Mouse (Mus musculus): ENCODE results near the gene Vps35. TPM values are rescaled to one million over a fixed set of nuclear protein-coding genes. Genes with fewer than 3 reads are reported as not detected.

The Vps35 gene
- polyA plus RNA-seq (2015; fragmentation: Nextera tagmentation; extraction: Ambion mirVana): 103 and 107 TPM in 2 replicates

DNA sequence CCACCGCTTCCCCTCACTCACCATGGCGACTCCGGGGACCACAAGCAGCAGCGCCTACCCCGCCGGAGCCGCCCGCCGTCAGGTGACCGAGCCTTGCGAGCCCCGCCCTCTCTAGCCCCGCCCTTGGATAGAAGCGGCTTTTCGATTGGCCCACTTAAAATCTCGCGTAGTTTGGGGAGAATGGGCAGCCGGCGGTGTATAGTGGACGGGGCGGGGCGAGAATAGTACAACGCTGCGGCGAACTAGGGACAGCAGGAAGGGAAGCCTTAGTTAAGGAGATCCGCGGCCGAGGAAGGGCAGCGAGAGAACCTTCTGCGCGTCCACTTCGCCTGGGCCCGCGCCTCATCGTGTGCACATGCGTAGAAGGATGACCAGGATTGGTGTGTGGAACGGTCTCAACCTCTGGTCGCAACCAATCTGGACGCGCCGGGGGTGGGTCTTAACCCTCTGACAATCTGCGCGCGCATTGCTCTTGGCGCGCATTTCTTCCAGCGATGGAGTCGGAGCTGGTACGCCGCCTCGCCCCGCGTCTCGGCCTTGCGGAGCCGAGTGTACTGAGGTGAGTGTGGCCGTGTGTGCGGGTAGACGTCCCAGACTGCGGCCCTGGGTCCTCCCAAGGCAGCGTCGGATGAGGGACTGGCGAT, at the start of gene Vps35, which contains the start of gene Orc6:
Gene Vps35, minus strand, starts transcription at position 369 of the 644 bp plus-strand sequence.
Gene Orc6, plus strand, starts transcription at position 199 of the 644 bp plus-strand sequence.
- ATAC-seq (ENCODE audit: extremely low read depth, insufficient number of reproducible peaks, low FRiP score, low TSS enrichment): peak; percentile 95
- under 1% methylated on average over 63 of the region's 63 CpGs for WGBS
- H3K9me3 ChIP-seq: no peaks in the 10 kb centered on the region

DNA sequence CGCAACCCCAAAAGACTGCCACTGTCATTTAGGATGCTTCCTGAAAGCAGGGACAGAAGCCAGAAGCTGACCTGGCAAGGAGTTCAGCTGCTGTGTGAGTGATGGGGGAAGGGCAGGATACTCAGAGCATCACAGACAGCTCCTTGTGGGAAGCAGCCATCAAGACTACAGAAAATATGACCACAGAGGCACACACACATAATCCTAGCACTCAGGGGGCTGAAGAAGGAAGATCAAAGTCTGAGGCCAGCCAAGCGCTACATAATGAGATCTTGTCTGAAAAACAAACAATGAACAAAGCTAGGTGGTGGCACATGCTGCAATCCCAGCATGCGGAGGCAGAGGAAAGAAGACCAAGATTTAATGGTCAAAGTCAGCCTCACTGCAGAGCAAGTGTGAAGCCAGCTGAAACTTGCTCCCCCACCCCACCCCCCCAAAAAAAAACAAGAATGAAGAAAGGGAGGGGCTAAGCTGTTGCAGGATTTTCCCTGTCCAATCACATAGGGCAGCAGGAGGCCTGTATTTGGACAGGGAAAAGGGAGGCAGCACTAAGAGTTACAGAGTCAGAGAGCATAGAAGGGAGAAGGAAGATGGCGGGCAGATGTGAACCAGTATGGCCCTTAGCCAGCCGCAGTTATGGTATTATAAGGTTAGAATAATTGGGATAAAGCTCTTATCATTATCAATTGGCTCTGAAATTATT, 40.4 kb upstream of the Vps35 start:
- ATAC-seq (ENCODE audit: extremely low read depth, insufficient number of reproducible peaks, low FRiP score, low TSS enrichment): no peak
- 74% methylated on average over 5 of the region's 5 CpGs for WGBS
- no peak overlapping the region for H3K27ac ChIP-seq (replicated peaks)
- no peak overlapping the region for H3K4me3 ChIP-seq
- H3K9me3 ChIP-seq: no peaks in the 10 kb centered on the region
- no peak overlapping the region for H3K9ac ChIP-seq
- no peaks in the 10 kb centered on the region for H3K4me1 ChIP-seq
- peaks cover 81% of the 10 kb centered on the region for H3K36me3 ChIP-seq
- no peaks in the 10 kb centered on the region for H3K27me3 ChIP-seq (replicated peaks)
- H3K4me2 ChIP-seq: no peak overlapping the region

More for the DNA sequence above, at the start of gene Vps35, which contains the start of gene Orc6:
- peak within 1 kb of the TSS; percentile 98 for H3K27ac ChIP-seq (replicated peaks)
- H3K4me1 ChIP-seq: peaks cover 38% of the 10 kb centered on the region
- H3K4me2 ChIP-seq: peak within 1 kb of the TSS; percentile 86
- peaks cover 35% of the 10 kb centered on the region for H3K36me3 ChIP-seq
- H3K4me3 ChIP-seq: peak within 1 kb of the TSS; percentile 97
- peak within 1 kb of the TSS; percentile 94 for H3K9ac ChIP-seq
- H3K27me3 ChIP-seq (replicated peaks): no peaks in the 10 kb centered on the region

GRCm38 (mm10) chr8:85337681-85338080, 38.1 kb upstream of the Vps35 start:
- no peaks in the 10 kb centered on the region for H3K27me3 ChIP-seq (replicated peaks)
- ATAC-seq (ENCODE audit: extremely low read depth, insufficient number of reproducible peaks, low FRiP score, low TSS enrichment): no peak
- H3K9me3 ChIP-seq: no peaks in the 10 kb centered on the region
- H3K4me2 ChIP-seq: no peak overlapping the region
- no peak overlapping the region for H3K9ac ChIP-seq
- WGBS: 66% methylated on average over 4 of the region's 4 CpGs
- H3K4me1 ChIP-seq: no peaks in the 10 kb centered on the region
- no peak overlapping the region for H3K27ac ChIP-seq (replicated peaks)
- peaks cover 92% of the 10 kb centered on the region for H3K36me3 ChIP-seq
- H3K4me3 ChIP-seq: no peak overlapping the region

GRCm38 (mm10) chr8:85336211-85336933, 36.8 kb upstream of the Vps35 start:
- no peak overlapping the region for H3K4me2 ChIP-seq
- H3K9ac ChIP-seq: no peak overlapping the region
- H3K4me3 ChIP-seq: no peak overlapping the region
- 70% methylated on average over 6 of the region's 6 CpGs for WGBS
- no peak overlapping the region for H3K27ac ChIP-seq (replicated peaks)
- no peaks in the 10 kb centered on the region for H3K27me3 ChIP-seq (replicated peaks)
- no peaks in the 10 kb centered on the region for H3K9me3 ChIP-seq
- no peaks in the 10 kb centered on the region for H3K4me1 ChIP-seq
- peaks cover 92% of the 10 kb centered on the region for H3K36me3 ChIP-seq
- ATAC-seq (ENCODE audit: extremely low read depth, insufficient number of reproducible peaks, low FRiP score, low TSS enrichment): no peak

DNA sequence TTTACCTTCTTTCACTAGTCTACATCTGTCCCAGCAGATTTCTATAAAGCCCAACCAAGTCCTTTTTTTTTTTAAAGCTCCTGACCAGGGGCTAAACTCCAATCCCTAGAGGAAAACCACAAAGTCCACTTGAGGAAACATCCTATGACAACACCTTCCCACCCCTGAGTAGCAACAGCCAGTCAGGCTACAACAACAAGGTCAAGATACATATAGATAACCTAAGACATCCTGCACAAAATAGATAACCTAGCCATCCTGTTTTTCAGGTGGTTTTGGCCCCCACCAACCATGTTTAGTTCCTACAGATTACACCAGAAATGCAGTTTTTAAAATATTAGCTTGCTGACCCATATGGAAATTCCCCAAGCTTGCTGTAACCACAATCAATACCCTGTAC, 35.5 kb upstream of the Vps35 start:
- Histone ChIP-seq H3K9me3 (no peaks in the 10 kb centered on the region), H3K4me1 (no peaks in the 10 kb centered on the region), H3K27me3 (replicated peaks) (no peaks in the 10 kb centered on the region), H3K4me3 (no peak overlapping the region), H3K9ac (no peak overlapping the region), H3K36me3 (peaks cover 92% of the 10 kb centered on the region), H3K4me2 (no peak overlapping the region), H3K27ac (replicated peaks) (no peak overlapping the region)
- ATAC-seq (ENCODE audit: extremely low read depth, insufficient number of reproducible peaks, low FRiP score, low TSS enrichment): no peak

DNA sequence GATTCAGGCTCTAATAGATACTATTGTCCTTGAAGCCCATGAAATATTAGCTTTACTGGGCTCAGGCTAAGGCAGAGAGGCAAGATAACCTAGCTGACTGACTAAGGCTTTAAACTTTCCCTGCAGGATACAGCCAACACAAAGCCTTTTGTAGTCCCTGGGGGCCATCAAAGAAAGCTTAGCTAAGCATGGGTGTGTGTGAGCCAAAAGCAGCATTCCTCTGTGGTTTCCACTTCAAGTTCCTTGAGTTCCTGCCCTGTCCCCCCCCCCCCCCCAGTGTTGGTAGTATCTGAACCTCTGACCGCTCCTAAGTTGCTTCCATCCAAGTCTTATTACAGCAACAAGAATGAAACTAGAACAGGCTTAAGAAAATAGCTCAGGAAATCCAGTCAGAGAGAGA, 29.9 kb upstream of the Vps35 start:
- Histone ChIP-seq H3K9me3 (no peaks in the 10 kb centered on the region), H3K27ac (replicated peaks) (no peak overlapping the region), H3K4me3 (no peak overlapping the region), H3K4me2 (no peak overlapping the region), H3K27me3 (replicated peaks) (no peaks in the 10 kb centered on the region), H3K36me3 (peaks cover 93% of the 10 kb centered on the region), H3K4me1 (peaks cover 3% of the 10 kb centered on the region; the same call in 1 of the 2 replicates), H3K9ac (no peak overlapping the region)
- WGBS: 36% methylated on average over 1 of the region's 1 CpGs
- ATAC-seq (ENCODE audit: extremely low read depth, insufficient number of reproducible peaks, low FRiP score, low TSS enrichment): no peak

- no peak overlapping the region for H3K9ac ChIP-seq
- H3K9me3 ChIP-seq: no peaks in the 10 kb centered on the region
- H3K4me2 ChIP-seq: no peak overlapping the region
- H3K4me3 ChIP-seq: no peak overlapping the region
- no peak for ATAC-seq (ENCODE audit: extremely low read depth, insufficient number of reproducible peaks, low FRiP score, low TSS enrichment)
- 80% methylated on average over 9 of the region's 9 CpGs for WGBS
- H3K27ac ChIP-seq (replicated peaks): no peak overlapping the region
- H3K27me3 ChIP-seq (replicated peaks): no peaks in the 10 kb centered on the region
- peaks cover 3% of the 10 kb centered on the region; the same call in 1 of the 2 replicates for H3K4me1 ChIP-seq
- peaks cover 94% of the 10 kb centered on the region for H3K36me3 ChIP-seq
These were observed 27.4 kb upstream of the Vps35 start for GRCm38 (mm10) chr8:85327036-85327435.

DNA sequence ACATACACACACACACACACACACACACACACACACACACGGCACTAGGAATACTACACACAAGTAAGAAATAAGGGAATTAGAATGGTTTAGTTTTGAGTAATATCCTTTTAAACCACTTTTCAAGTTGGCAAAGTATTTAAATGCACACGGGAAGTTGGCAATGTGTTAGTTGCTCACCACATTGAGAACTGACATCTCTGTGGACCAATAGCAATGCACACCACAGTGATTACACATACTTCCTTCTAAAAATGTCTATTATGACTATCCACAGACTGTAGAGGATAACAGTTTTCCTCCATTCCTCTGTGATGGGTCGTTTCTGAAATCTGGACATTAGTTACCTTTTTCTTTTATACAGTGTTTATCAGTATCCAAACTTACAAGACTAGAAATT, 23.5 kb upstream of the Vps35 start:
- Histone ChIP-seq H3K4me1 (peaks cover 7% of the 10 kb centered on the region), H3K9ac (no peak overlapping the region), H3K27me3 (replicated peaks) (no peaks in the 10 kb centered on the region), H3K9me3 (no peaks in the 10 kb centered on the region), H3K27ac (replicated peaks) (no peak overlapping the region), H3K4me3 (no peak overlapping the region), H3K36me3 (peaks cover 81% of the 10 kb centered on the region), H3K4me2 (no peak overlapping the region)
- no peak for ATAC-seq (ENCODE audit: extremely low read depth, insufficient number of reproducible peaks, low FRiP score, low TSS enrichment)
- 73% methylated on average over 3 of the region's 3 CpGs for WGBS

- no peak overlapping the region for H3K9ac ChIP-seq
- H3K4me3 ChIP-seq: no peak overlapping the region
- no peak for ATAC-seq (ENCODE audit: extremely low read depth, insufficient number of reproducible peaks, low FRiP score, low TSS enrichment)
- WGBS: 86% methylated on average over 15 of the region's 15 CpGs
- no peak overlapping the region for H3K4me2 ChIP-seq
- no peaks in the 10 kb centered on the region for H3K27me3 ChIP-seq (replicated peaks)
- H3K36me3 ChIP-seq: peaks cover 74% of the 10 kb centered on the region
- peaks cover 7% of the 10 kb centered on the region for H3K4me1 ChIP-seq
- H3K9me3 ChIP-seq: no peaks in the 10 kb centered on the region
- H3K27ac ChIP-seq (replicated peaks): no peak overlapping the region
These were observed 22.4 kb upstream of the Vps35 start for GRCm38 (mm10) chr8:85321981-85322380.

GRCm38 (mm10) chr8:85318534-85318933, 18.9 kb upstream of the Vps35 start:
- no peak overlapping the region for H3K27ac ChIP-seq (replicated peaks)
- WGBS: 57% methylated on average over 4 of the region's 4 CpGs

DNA sequence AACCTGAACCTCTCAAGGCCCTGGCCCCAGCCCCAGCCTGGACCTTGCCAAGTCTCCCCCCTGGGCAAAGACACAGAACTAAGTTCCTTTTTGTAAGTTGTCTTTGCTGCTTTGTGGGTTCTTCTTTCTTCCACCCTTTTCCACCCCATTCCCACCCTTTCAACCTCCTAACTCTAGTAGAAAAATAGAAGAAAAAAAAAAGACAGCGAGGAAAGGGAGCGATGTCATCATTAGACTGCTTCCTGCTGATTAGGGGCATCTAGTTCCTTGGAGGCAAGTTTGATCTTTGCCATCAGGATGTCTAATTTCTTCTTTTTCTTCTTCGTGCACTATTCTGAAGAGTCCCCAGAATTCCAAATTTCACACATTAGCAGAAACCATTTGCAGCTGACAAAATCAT, 13.4 kb upstream of the Vps35 start:
- H3K9ac ChIP-seq: no peak overlapping the region
- H3K27ac ChIP-seq (replicated peaks): no peak overlapping the region
- no peak overlapping the region for H3K4me3 ChIP-seq
- H3K36me3 ChIP-seq: peaks cover 15% of the 10 kb centered on the region
- H3K4me2 ChIP-seq: no peak overlapping the region
- no peaks in the 10 kb centered on the region for H3K9me3 ChIP-seq
- H3K4me1 ChIP-seq: no peaks in the 10 kb centered on the region
- H3K27me3 ChIP-seq (replicated peaks): no peaks in the 10 kb centered on the region
- no peak for ATAC-seq (ENCODE audit: extremely low read depth, insufficient number of reproducible peaks, low FRiP score, low TSS enrichment)
- WGBS: 59% methylated on average over 3 of the region's 3 CpGs

More at GRCm38 (mm10) chr8:85318534-85318933, 18.9 kb upstream of the Vps35 start:
- no peak overlapping the region for H3K9ac ChIP-seq
- H3K4me3 ChIP-seq: no peak overlapping the region
- ATAC-seq (ENCODE audit: extremely low read depth, insufficient number of reproducible peaks, low FRiP score, low TSS enrichment): no peak
- no peaks in the 10 kb centered on the region for H3K27me3 ChIP-seq (replicated peaks)
- no peaks in the 10 kb centered on the region for H3K9me3 ChIP-seq
- peaks cover 7% of the 10 kb centered on the region for H3K4me1 ChIP-seq
- peaks cover 41% of the 10 kb centered on the region for H3K36me3 ChIP-seq
- no peak overlapping the region for H3K4me2 ChIP-seq
